Mouse (Mus musculus) MEL (cell line): ENCODE measurements around the gene Prr14.

ENCODE experiments used
- CTCF ChIP-seq, 3 experiments: IDR thresholded peaks in 2 of 3; conservative IDR thresholded peaks in 1 of 3; 2 replicates each; pipeline ENCODE4 v1.5.1; 2011 to 2012; ENCODE audit warnings: low read length in 3 of 3, low read depth in 2 of 3, mild to moderate bottlenecking in 2 of 3, improper control_type of control experiment in 1 of 3, inconsistent platforms in 1 of 3, mixed read lengths in 1 of 3, moderate library complexity in 1 of 3; ENCODE audit not compliant: control insufficient read depth in 1 of 3, insufficient read depth in 1 of 3, poor library complexity in 1 of 3, severe bottlenecking in 1 of 3
- GATA1 ChIP-seq: IDR thresholded peaks from 2 replicates; pipeline ENCODE4 v1.6.1; 2011; ENCODE audit warnings: low read depth, low read length, improper control_type of control experiment
- NRF1 ChIP-seq: IDR thresholded peaks from 2 replicates; pipeline ENCODE4 v1.6.1; 2014; ENCODE audit warnings: low read depth, mild to moderate bottlenecking, inconsistent platforms, low read length, improper control_type of control experiment, moderate library complexity; ENCODE audit not compliant: poor library complexity, insufficient read depth, severe bottlenecking

DNA sequence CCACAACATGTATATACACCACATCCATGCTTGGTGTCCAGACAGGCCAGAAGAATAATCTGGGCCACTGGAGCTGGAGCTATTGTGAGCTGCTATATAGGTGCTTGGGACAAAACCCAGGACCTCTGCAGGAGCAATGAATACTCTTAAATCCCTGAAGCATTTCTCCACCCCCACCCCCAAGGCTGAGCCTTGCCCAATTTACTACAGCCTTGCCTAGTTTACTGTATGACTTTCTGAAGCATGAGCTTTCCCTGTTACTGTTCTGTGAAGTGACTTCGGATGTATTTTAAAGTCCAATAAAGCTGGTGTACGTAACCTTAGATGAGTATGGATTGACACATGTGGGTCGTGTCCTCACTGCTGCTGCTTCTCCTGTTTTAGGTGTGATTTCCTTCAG is 54.4 kb downstream of the Prr14 start:
- TF ChIP-seq GATA1 (no peak), NRF1 (no peak), CTCF (IDR thresholded peaks at IDR 0.05 in 2 of 3, conservative IDR thresholded peaks at IDR 0.05 in 1 of 3; ENCODE audit: control insufficient read depth in 1 of 3, insufficient read depth in 1 of 3, low read depth in 2 of 3, low read length in 3 of 3, poor library complexity in 1 of 3, severe bottlenecking in 1 of 3) (no peak)
